Mouse (Mus musculus) kidney, adult 2 months (tissue): ENCODE measurements around the gene Slc10a7. TPM values are rescaled to one million over a fixed set of nuclear protein-coding genes. Genes with fewer than 3 reads are reported as not detected.
"Not testable (repeated sequence)": the region's sequence is repeated elsewhere in the genome, so short reads cannot be mapped to it uniquely, and the experiment has no call there.

Experiments used
- DNase-seq: peaks from one replicate; pipeline ENCODE4 v3.0.0; 2021
- H3K27ac ChIP-seq: fragments of 200-500 bp; 2 replicates; pipeline ENCODE4 v1.5.1; 2012; ENCODE audit warnings: low read depth, low read length, control low read depth, inconsistent platforms; ENCODE audit not compliant: insufficient read depth
- H3K27me3 ChIP-seq: fragments of 200-500 bp; replicated peaks from 2 replicates; pipeline ENCODE4 v1.6.1; 2012; ENCODE audit warnings: mild to moderate bottlenecking, moderate library complexity, low read length, inconsistent platforms; ENCODE audit not compliant: control insufficient read depth, insufficient read depth
- H3K36me3 ChIP-seq: fragments of 200-500 bp; 2 replicates; pipeline ENCODE4 v1.6.1; 2012; ENCODE audit warnings: mild to moderate bottlenecking, moderate library complexity, low read length, inconsistent platforms; ENCODE audit not compliant: control insufficient read depth, insufficient read depth
- H3K4me1 ChIP-seq: fragments of 200-500 bp; 2 replicates; pipeline ENCODE4 v1.6.1; 2011; ENCODE audit warnings: low read length; ENCODE audit not compliant: control insufficient read depth, insufficient read depth
- H3K4me3 ChIP-seq: fragments of 200-500 bp; 2 replicates; pipeline ENCODE4 v1.5.1; 2011; ENCODE audit warnings: mild to moderate bottlenecking, low read depth, low read length, control low read depth; ENCODE audit not compliant: insufficient read depth
- CTCF ChIP-seq: fragments of 200-500 bp; conservative IDR thresholded peaks from 2 replicates; pipeline ENCODE4 v1.5.1; 2011; ENCODE audit warnings: low read depth, mild to moderate bottlenecking, control low read depth, low read length, moderate library complexity, mixed read lengths; ENCODE audit not compliant: insufficient read depth, insufficient read length
- POLR2A ChIP-seq: fragments of 200-500 bp; IDR thresholded peaks from one replicate; pipeline ENCODE4 v1.6.1; 2011; ENCODE audit warnings: low read depth, low read length, control low read depth
- WGBS: fragments of 180-500 bp; shearing (Covaris S2); methylation state at CpG from one replicate; pipeline ENCODE4 v1.1.7; 2018; 5-methylcytosine and 5-hydroxymethylcytosine counted together
- polyA plus RNA-seq: library from polyadenylated mRNA; depleted of rRNA; stranded (reverse); fragments of >200 nt; gene quantifications from 2 replicates; pipeline ENCODE4 v1.2.3, GENCODE M21; 2012

The Slc10a7 gene
- polyA plus RNA-seq, 1 experiment = 8.1 TPM

DNA sequence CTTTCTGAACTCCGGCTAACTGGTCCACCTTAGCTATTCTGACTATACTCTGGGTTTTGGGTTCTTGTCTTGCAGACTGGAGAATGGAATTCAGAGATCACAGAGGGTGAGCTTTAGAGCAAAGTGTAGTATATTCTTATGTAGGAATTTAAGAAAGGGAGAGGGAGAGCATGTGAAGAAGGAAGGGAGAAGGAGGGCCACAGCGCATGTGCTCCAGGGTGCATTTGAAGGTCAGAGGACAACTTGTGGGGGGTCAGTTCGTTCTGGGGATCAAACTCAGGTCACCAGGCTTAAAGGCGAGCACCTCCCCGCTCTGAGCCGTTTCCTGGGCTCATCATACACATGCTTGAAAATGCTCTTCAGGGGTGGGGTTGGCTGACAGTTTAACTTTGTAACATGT, 24.8 kb downstream of the Slc10a7 start:
- Histone ChIP-seq H3K4me1 (no peaks in the 10 kb centered on the region), H3K27me3 (no peaks in the 10 kb centered on the region), H3K4me3 (no peak overlapping the region), H3K36me3 (peaks cover 2% of the 10 kb centered on the region; the same call in 1 of the 2 replicates), H3K27ac (no peak overlapping the region)
- TF ChIP-seq POLR2A (no peak), CTCF (no peak)
- 88% methylated on average over 6 of the region's 6 CpGs for WGBS
- DNase-seq = no peak

DNA sequence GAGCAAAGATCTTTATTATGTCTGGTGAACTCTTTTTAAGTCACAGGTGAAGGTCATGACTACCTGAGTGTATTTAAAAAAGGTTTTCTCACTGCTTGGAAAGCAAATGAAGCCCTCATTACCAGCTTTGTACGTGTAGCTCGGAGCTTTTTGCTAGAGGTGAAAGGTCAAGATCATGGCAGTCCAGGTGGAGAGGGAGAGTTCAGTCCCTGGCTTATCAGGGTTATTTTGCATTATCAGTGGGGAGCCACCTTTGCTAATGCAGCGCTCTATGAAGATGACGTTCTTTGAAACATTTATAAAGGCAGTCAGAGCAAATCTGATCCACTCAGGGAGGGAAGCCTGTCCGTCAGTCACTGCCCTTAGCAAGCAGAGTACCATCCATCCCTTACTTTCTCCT, 27.6 kb downstream of the Slc10a7 start:
- TF ChIP-seq CTCF (no peak), POLR2A (no peak)
- Histone ChIP-seq H3K4me1 (no peaks in the 10 kb centered on the region), H3K36me3 (peaks cover 2% of the 10 kb centered on the region; the same call in 1 of the 2 replicates), H3K27me3 (no peaks in the 10 kb centered on the region), H3K4me3 (no peak overlapping the region), H3K27ac (no peak overlapping the region)
- no peak for DNase-seq
- 89% methylated on average over 5 of the region's 5 CpGs for WGBS

DNA sequence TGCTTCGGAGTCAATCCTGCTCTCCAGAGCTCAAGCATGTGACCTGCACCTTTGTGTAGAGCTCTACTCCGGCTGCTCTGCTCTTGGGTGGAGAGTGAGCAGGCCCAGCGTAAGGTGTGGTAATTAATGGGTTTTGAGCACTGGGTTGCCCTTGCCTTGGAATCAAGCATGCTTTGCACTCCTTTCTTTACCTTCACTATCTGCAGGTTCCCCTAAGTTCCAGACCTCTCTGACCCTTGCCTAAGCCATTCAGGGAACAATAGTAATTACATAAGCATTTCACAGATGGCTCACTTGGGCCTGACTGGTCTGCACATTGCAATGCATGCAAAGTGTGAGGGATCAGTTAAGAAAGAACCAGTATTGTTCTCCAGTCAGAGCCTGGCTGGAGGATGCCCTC, 28.6 kb downstream of the Slc10a7 start:
- WGBS = 96% methylated on average over 3 of the region's 3 CpGs
- H3K27ac ChIP-seq = no peak overlapping the region
- TF ChIP-seq POLR2A = no peak

DNA sequence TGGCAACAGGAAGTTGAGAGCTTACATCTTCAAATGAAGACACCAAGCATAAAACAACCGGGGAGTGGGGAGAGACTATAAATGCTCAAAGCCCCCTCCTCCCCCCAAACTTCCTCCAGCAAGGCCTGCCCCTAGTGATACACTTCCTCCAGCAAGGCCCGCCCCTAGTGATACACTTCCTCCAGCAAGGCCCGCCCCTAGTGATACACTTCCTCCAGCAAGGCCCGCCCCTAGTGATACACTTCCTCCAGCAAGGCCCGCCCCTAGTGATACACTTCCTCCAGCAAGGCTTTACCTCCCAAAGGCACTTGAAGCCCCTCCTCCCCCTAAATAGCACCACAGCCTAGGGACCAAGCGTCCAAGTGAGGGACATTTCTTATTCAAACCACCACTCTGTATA, 33.5 kb downstream of the Slc10a7 start:
- not testable (repeated sequence) for H3K4me1 ChIP-seq, H3K4me3 ChIP-seq, DNase-seq, H3K27me3 ChIP-seq, H3K27ac ChIP-seq, H3K36me3 ChIP-seq
- WGBS = 96% methylated on average over 6 of the region's 6 CpGs

More for the DNA sequence above, 28.6 kb downstream of the Slc10a7 start:
- DNase-seq = no peak
- Histone ChIP-seq H3K36me3 (no peaks in the 10 kb centered on the region), H3K4me1 (no peaks in the 10 kb centered on the region), H3K4me3 (no peak overlapping the region), H3K27me3 (no peaks in the 10 kb centered on the region)

DNA sequence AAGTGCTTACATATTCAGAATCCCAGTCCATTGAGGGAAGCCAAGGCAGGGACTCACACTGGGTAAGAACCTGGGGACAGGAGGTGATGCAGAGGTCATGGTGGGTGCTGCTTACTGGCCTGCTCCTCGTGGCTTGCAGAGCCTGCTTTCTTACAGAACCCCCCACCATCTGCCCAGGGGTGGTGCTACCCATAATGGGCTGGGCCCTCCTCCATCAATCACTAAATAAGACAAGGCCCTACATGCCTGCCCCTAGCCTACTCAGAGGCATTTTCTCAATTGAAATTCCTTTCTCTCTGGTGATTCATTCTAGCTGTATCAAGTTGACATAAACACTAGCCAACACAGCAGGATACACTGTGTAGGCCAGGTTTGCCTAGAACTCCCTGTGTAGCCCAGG, 34.5 kb downstream of the Slc10a7 start:
- DNase-seq = no peak
- H3K27me3 ChIP-seq = no peaks in the 10 kb centered on the region
- H3K36me3 ChIP-seq = no peaks in the 10 kb centered on the region
- H3K4me1 ChIP-seq = no peaks in the 10 kb centered on the region
- no peak overlapping the region for H3K4me3 ChIP-seq
- 43% methylated on average over 1 of the region's 1 CpGs for WGBS
- TF ChIP-seq CTCF = no peak
- H3K27ac ChIP-seq = no peak overlapping the region

DNA sequence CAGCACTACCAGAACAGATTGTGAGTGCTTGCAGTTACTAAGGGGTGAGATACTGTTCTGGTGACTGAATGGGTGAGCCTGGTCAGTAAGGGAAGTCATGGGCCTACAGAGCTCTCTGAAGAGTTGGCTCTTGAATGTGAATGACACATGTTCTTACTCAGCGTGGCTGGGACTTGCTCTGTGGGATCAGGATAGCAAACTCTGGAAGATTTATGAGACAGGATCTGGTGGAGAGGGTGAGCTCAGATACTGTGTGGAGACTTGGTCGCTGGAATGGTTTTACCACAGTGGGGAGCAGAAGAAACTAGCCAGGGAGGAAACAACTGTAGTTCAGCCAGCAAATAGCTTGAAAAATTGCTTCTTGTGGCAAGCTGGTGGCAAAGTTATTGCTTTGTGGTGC, 35.4 kb downstream of the Slc10a7 start:
- WGBS = 57% methylated on average over 2 of the region's 2 CpGs
- no peak for DNase-seq
- no peaks in the 10 kb centered on the region for H3K27me3 ChIP-seq
- H3K4me1 ChIP-seq = no peaks in the 10 kb centered on the region
- no peak for TF ChIP-seq POLR2A
- no peak for TF ChIP-seq CTCF
- H3K27ac ChIP-seq = no peak overlapping the region
- no peak overlapping the region for H3K4me3 ChIP-seq
- no peaks in the 10 kb centered on the region for H3K36me3 ChIP-seq

DNA sequence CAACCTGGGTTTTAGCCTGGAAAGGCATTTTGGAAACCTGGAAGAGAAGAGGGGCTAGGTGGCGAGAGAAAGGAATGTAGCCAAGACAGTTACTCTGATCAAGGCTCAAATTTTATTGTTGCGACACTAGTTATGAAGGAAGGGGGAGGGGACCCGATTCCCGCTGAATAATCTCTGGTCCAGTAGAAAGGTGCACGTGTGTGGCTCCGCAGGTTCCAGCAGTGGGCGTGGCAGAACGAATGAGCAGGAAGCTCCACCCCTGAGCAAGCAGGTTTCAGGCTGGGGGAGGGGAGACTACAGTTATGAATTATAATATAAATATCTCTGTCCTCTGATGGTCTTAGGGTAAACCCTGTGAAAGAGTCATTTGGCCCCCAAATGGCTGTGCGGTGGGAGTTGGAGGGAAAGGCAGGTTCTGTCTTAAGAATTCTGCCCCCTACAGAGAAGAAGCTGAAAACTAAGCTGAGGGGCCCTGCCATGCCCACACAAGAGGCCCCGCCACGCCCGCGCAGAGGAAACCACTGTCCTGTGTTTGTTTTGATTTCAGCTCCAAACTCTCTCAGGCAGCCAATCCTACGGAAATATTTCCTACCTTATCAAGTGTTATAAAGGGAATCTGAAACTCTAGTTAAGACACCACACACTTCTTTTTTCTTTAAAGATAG, 36.1 kb downstream of the Slc10a7 start:
- not testable (repeated sequence) for H3K36me3 ChIP-seq, H3K27me3 ChIP-seq, DNase-seq, H3K4me3 ChIP-seq, H3K27ac ChIP-seq, H3K4me1 ChIP-seq
- WGBS = 57% methylated on average over 11 of the region's 14 CpGs
